Mouse (Mus musculus) kidney, adult 18-20 months (tissue): ENCODE measurements around the gene Gm28374.
"Not testable (repeated sequence)": the region's sequence is repeated elsewhere in the genome, so short reads cannot be mapped to it uniquely, and the experiment has no call there.

ENCODE experiments used
- DNase-seq: peaks from one replicate; pipeline ENCODE4 v3.0.0; 2021

Gene Gm28374

DNA sequence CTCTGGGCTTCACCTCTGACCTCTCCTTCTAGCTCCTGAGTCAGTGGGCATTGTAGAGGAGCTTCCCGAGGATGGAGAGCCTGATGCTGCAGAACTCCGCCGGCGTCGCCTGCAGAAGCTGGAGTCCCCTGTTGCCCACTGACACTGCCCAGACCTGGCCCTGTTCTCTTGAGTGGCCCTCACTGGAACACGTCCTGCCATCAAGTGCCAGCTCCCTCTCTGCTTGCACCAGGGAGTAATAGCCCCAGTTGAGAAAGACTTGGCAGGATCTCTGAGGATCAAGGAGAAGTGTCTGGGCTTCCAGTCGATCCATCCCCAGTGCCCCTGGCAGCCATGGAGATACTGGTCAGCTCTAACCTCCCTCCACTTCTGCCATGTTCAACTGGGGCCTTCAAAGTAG is 29.5 kb downstream of the Gm28374 start:
- DNase-seq = no peak

DNA sequence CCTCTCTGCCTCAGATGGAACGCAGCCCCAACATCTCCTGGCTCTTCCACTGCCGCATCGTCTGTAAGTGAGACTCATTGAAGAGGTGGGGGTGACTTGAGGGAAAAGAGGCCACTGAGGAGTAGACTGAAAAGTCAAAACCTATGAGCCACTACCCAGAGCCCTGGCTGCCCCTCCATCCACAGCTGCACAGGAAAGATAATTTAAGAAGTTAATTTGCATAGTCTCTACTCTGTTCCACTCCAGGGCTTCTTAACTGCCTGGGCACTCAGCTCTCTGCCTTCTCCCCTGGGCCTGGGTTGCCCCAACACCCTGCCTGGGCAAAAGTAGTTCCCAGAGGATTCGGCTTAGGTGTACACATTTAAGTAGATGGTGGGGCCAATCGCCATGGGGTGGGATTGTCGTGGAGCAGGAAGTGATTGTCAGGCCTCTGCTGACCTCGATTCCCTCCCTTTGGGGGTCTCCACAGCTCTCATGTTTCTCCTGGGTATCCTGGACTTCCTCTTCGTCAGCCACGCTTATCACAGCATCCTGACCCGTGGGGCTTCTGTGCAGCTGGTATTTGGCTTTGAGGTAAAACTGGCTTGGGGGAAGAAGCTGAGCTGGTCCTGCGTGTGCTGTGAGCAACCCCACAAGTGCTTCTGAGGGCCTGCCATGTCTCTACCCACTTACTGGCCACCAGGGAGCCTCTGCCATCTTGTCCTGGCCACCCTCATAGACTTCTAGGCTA is 33.2 kb downstream of the Gm28374 start:
- no peak for DNase-seq

DNA sequence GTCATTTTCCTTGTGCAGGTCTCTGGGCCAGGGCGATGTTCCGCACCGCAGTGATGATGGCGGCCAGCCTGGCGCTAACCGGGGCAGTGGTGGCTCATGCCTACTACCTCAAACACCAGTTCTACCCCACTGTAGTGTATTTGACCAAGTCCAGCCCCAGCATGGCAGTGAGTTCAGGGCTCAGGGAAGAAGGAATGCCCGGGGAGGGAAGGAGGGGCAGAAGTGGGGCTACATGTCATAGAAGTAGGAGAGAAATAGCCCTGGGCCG is 34.2 kb downstream of the Gm28374 start:
- no peak for DNase-seq

DNA sequence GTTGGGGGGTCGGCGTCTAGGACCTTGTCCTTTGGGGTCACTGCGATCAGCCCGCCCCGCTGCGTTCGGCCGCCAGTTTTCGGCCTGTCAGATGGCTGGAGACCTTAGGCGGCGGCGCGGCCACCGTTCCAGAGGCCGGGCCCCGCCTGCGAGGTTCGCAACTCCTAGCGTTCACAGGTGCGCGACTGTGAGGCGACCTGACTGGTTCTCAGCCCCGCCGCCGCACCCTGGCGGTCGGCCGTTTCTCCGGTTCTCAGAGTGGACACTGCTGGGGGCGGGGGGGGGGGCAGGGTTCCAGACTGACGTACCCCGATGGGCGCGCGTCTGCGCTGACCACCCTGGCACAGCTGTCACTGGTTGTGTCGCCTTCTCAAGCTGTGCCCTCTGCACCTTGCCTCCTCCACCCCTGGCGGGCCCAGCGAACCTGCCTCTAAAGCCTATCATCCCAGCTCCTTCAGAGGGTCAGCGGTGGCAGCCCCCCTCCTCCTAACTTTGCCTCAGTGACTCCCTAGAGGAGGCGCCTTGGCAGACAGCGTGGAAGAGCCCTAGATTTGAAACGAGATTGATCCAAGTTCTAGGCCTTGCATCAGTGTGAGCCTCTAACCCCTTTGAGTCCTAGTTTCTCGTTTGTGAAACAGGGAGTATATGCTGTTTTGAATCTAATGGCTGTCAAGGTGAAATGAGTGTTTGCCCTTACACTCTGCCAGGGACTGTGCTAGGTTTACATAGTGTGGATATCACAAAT is 34.7 kb downstream of the Gm28374 start:
- DNase-seq = no peak

DNA sequence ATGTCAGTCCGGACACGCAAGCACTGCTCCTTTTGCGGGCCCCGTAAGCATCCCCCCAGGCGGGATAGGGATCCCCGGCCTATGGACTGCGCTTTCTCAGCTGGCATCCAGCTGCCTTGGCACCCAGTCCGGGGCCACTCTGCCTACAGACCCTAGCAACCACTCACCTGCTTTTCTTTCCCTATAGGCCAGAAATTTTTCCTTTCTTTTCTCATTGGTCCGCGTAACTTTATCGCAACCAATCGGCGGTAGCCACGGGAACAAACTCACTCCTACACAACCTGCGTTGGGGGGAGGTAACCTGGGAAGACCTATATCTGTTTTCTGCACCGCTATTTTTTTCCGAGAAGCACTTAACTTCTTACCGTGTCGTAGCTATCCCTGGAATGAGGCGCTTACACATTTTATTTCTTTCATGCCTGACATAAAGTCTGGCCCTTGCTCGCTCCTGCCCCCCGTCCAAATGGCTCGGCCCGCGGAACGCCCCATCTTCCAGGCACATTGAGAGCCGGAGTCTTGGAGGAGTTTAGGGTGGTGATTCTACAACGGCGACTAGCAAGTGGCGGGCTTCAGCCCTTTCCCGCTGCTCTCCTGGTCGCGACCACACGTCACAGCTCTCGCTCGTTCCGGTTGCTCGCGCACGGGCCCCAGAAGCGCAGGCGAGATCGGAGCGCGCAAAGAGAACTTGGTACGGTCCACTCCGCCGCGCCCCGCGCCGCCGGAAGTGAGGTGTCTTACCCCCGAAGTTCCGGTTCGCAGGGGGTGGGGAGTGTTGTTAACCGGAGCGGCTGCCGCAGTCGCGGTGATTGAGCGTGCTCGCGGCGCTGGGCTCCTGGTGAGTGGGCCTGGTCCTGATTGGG is 35.5 kb downstream of the Gm28374 start, which contains the start of gene Syvn1:
Syvn1 (plus strand) TSS at position 283 of the 860 bp plus-strand sequence.
- peak; percentile 94 for DNase-seq

DNA sequence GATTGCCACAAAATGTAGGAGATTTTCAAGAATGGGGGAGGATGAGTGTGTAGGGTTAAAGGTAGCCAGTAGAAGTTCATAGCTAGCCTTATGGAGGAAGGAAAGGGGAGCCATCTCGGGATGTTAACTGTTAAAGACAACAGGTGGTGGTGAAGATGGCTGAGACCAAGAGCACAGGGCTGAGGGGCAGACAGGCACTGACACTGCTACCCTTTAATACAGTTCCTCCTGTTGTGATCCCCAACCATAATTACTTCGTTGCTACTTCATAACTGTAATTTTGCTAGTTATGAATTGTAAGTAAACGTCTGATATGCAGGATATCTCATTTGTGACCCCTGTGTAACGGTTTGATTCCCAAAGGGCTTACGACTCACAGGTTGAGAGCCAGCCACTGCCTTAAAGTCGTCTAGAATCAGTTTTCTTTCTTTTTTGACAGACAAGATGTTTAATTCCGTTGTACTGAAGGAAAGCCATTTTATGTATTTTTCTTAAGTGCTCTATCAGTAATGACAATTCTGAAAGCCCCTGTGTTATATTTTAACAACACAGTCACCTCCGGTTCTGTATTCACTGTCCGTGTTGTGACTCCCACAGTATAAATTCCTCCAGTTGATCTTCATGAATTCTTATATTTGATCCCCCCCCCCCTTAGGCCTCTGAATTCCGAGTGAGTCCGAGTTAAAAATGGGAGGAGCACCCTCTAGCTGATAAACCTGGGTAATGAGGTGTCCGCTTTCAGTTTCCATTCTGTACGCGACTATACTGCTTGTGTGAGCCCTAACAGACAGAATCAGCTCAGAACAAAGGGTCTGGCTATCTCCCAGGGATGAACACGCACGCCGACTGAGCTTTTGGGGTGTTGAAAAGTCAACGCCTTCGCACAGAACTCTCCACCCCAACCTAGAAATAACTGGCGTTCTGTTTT is 36.4 kb downstream of the Gm28374 start:
- DNase-seq = no peak

DNA sequence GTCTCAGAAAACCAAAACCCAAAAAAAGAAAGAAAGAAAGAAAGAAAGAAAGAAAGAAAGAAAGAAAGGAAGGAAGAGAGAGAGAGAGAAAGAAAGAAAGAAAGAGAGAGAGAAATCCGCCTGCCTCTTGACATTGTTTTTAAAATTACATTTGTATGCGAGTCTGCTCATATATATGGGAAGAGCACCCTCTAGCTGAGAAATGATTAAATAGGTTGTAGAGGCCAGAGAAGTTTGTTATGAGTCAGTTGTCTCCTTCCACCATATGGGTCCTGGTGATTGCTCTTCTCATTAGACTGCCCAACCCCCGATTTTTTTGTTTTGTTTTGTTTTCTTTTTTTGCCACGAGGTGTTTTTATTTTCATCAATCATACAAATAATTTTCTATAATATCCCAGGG is 38.0 kb downstream of the Gm28374 start:
- DNase-seq = not testable (repeated sequence)

DNA sequence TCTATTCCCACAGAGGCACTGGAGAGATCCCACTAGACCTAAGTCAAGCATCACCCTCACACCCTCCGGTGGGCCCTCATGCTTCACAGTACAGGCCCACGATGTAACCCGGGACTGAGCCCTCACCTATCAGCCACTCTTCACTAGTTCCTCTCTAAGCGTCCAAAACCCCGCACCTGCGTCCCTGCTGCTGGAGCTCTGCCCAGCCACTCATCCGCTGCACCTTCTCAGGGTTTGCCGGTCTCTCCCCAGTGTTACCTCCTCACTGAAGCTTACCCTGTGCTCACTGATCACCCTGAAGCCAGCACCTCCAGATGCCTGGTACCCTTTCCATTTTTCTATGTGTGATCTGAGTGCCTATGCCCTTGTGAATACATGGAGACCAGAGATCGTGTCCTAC is 39.8 kb downstream of the Gm28374 start:
- DNase-seq = no peak

DNA sequence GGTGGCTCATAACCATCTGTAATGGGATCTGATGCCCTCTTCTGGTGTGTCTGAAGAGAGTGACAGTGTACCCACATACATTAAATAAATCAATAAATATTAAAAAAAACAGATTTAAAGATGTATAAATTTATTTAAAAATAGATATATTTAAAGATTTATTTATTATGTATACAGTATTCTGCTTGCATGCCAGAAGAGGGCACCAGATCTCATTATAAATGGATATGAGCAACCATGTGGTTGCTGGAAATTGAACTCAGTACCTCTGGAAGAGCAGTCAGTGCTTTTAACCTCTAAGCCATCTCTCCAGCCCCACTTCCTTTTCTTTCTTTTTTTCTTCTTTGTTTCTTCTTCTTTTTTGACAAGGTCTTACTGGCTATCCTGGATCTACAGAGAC is 42.1 kb downstream of the Gm28374 start:
- DNase-seq = no peak

DNA sequence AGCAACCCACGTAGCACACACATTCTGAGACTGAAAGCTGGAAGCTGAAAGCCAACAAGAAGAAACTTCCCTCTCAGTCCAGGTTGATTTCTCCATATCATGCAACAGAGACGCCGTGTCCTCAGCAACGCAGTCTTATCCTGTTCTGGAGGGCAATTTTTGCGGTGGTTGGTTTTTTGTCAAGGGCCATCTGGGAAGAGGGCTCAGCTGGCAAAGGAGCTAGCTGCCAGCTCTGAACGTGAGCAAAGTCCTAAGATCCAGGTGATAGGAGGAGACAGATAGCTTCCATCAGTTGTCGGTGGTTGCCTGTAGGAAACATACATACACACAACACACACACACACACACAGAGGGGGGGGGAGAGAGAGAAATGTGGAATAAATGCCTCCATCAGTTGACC is 43.7 kb downstream of the Gm28374 start:
- DNase-seq = no peak

DNA sequence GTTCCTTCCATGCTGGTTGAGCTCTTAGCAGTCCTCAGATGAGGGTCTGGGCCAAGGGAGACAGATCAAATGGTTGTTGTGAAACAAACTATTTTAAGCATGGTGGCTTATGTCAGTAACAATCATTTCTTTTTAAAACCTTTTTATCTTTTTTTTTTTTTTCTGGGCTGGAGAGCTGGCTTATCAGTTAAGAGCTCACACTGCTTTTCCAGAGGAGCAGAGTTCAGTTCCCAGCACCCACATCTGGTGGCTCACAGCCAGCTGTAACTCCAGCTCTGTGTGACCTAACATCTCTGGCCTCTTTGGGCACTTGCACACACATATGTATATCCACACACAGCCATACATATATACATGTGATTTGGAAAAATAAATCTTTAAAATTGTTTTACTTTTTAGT is 44.4 kb downstream of the Gm28374 start:
- DNase-seq = no peak

DNA sequence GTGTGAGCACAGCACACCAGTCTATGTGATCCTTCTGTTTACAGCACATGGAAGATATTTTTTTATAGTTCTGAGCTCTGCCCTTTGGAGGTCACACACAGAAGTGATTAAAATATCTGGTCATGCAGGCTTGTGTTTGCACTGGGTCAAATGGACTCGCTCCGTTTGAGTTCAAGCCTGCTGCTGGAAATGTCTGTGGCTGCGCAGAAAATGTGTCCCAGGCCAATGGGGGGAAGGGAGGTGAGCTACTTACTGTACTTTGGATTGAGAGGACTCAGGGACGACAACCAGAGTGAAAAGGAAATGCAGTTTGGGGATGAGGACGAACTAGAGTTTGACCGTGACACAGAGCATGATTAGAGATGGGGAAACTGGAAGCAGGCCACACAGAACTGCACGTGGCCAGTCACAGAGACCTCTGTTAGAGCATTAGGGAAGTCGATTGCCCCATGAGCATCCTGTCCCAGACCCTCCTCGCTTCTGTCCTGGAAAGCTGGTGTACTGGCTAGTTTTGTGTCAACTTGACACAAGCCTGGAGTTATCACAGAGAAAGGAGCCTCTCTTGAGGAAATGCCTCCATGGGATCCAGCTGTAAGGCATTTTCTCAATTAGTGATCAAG is 46.0 kb downstream of the Gm28374 start:
- no peak for DNase-seq

DNA sequence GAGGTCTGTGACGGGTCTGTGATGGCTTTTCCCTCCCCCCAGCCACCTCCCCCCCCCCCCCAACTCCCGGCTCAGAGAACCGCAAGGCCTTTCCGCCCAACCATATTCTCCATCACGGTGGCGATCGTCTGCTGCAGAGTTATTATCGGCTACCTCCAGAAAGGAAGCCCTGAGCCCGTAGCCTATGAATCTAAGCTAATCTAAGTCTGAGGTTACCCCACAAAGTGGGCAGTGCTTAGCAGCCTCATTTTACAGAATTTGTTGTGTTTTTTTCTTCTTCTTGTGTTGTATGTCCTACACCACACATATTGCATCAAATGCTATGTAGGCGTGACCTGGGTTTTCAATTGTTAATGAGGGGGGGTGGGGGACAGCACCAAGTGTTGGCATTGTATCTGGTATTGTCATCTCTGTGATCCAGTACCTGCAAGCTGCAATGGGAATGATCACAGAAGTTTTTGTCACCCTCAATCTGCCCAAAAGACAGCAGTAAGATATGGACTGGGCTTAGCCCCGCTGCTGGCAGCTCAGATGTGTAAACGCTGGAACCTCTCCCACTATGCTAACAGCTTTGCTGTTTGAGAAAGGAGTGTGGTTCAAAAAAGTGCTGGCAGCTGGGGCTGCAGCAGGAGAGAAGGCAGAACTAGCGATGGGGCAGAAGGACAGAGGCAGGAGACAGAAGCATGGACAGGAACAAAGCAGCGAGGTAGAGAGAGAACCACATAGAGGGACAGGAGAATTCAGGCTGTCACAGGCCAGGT is 51.4 kb downstream of the Gm28374 start:
- no peak for DNase-seq

DNA sequence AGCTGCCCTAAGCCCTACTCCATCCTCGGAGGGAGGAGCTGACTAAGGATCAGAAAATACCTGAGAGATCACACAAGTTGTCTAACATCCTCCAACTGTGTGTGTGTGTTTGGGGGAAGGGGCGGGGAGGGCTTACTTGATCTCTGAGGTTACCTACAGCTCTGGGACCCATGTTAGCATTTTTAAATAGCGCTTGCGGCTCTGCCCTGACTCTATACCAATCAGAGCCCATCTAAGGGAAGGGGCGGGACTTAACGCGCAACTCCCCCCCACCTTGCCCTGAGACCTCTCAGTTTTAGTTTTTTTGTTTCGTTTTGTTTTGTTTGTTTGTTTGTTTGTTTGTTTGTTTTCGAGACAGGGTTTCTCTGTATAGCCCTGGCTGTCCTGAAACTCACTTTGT is 52.6 kb downstream of the Gm28374 start:
- DNase-seq = no peak

DNA sequence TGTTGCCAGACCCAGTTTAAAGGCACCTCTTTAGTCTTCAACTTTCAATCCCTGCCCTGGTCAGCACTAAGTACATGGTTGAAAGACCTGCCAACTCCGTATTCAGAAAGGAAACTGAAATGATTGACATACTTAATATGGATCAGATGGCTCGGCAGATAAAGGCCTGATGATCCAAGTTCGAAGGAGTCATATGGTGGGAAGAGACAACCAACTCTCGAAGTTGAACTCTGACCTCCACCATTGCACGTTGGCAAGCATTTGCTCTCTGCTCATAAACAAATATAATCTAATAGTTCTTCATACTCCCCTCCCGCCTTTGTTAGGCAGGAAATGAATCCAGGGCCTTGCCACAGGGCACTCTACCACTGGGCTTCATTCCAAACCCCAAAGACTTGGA is 53.1 kb downstream of the Gm28374 start:
- DNase-seq = no peak
